ENCODE assay signal across 35 mouse cellular contexts in the genomic region with DNA sequence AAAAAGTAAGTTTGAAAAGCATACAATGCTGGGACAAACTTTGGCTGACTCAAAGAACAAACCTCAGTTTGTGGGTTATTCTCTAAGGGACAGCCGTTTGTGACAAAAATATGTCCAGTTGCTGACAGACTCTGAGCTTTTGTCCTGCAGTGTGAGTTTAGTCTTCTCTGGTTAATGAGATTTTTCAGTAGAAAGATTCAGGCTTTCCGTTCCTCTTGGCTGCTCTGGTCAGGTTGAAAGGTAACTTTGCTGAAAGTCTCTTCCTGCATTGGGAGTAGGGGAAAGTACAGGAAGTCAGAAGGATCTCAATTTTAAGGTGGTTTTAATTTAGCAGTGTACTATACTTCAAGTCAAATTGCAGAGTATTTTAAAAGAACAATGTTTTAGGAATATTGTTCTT. TPM values are rescaled to one million over a fixed set of nuclear protein-coding genes. Genes with fewer than 3 reads are reported as not detected.
A peak's percentile ranks its signal among the peaks of the same experiment; 100 is the strongest.
DNase-seq lines count a peak whose midpoint lies in the region; ATAC-seq lines count a peak whose summit lies in the region.
"Had no signal": no experiment of that assay in that cellular context is flagged by ENCODE, and none has a peak within 500 bp of the region (broad histone marks: within the 10 kb centered on the region; RNA-seq: fewer than 3 reads in every experiment).

No protein-coding gene starts in this region.

- no peak overlapping the region for H3K9ac ChIP-seq in kidney, embryonic 15.5 days
- no peak overlapping the region for H3K9ac ChIP-seq in hindbrain, embryonic 16.5 days (ENCODE audit: low read depth, low read length)
- H3K9ac ChIP-seq in heart, embryonic 12.5 days, result no peak overlapping the region
- H3K9ac ChIP-seq: embryonic facial prominence, embryonic 13.5 days; forebrain, embryonic 12.5 days; forebrain, embryonic 15.5 days; hindbrain, embryonic 12.5 days; hindbrain, embryonic 15.5 days had no signal

- 56% methylated on average over 2 of the region's 2 CpGs for whole genome bisulfite sequencing in kidney, embryonic 15.5 days
- WGBS in hindbrain, embryonic 16.5 days, result 95% methylated on average over 2 of the region's 2 CpGs
- 88% methylated on average over 2 of the region's 2 CpGs for WGBS in heart, embryonic 12.5 days

- 0 out of 2 replicates have a peak overlapping the region, but pooled peaks have one; percentile 0 for H3K4me2 ChIP-seq in kidney, embryonic 15.5 days
- H3K4me2 ChIP-seq in hindbrain, embryonic 16.5 days (ENCODE audit: low read length), result no peak overlapping the region
- no peak overlapping the region for H3K4me2 ChIP-seq in heart, embryonic 12.5 days
- H3K4me2 ChIP-seq: embryonic facial prominence, embryonic 13.5 days; forebrain, embryonic 12.5 days; forebrain, embryonic 15.5 days; hindbrain, embryonic 12.5 days; hindbrain, embryonic 15.5 days had no signal

- intact Hi-C loops in left cerebral cortex, postnatal 4 days (cut with DNase I), result no loop called here

- H3K4me3 ChIP-seq in kidney, embryonic 15.5 days (replicated peaks), result no peak overlapping the region
- H3K4me3 ChIP-seq in hindbrain, embryonic 16.5 days (ENCODE audit: low read length), result no peak overlapping the region
- H3K4me3 ChIP-seq in heart, embryonic 12.5 days, result no peak overlapping the region
- H3K4me3 ChIP-seq: embryonic facial prominence, embryonic 10.5 days; embryonic facial prominence, embryonic 13.5 days; erythroblast, embryonic 14.5 days; forebrain, embryonic 12.5 days; forebrain, embryonic 15.5 days; heart, adult 2 months; heart, embryonic 10.5 days; hindbrain, embryonic 12.5 days; hindbrain, embryonic 15.5 days had no signal

- H3K27me3 ChIP-seq in kidney, embryonic 15.5 days, result no peaks in the 10 kb centered on the region
- H3K27me3 ChIP-seq in hindbrain, embryonic 16.5 days (replicated peaks; ENCODE audit: control insufficient read depth, insufficient read depth, low read length), result no peaks in the 10 kb centered on the region
- no peaks in the 10 kb centered on the region for H3K27me3 ChIP-seq in heart, embryonic 12.5 days (replicated peaks)
- H3K27me3 ChIP-seq: embryonic facial prominence, embryonic 13.5 days; forebrain, embryonic 12.5 days; forebrain, embryonic 15.5 days; hindbrain, embryonic 12.5 days; hindbrain, embryonic 15.5 days had no signal

- H3K27ac ChIP-seq in kidney, embryonic 15.5 days, result peak overlapping the region; percentile 61
- H3K27ac ChIP-seq in hindbrain, embryonic 16.5 days (ENCODE audit: low read depth, low read length), result no peak overlapping the region
- no peak overlapping the region for H3K27ac ChIP-seq in heart, embryonic 12.5 days (ENCODE audit: poor library complexity, severe bottlenecking)
- H3K27ac ChIP-seq: embryonic facial prominence, embryonic 10.5 days; embryonic facial prominence, embryonic 13.5 days; forebrain, embryonic 12.5 days; forebrain, embryonic 15.5 days; heart, adult 2 months; heart, embryonic 10.5 days; hindbrain, embryonic 12.5 days; hindbrain, embryonic 15.5 days had no signal

- peak; percentile 37 to 58 for DNase-seq in kidney, adult 8-10 months
- DNase-seq in kidney, postnatal 4 days, result no peak
- DNase-seq in kidney, postnatal 14 days, result peak; percentile 35
- no peak for DNase-seq in left cerebral cortex, postnatal 4 days
- DNase-seq: adrenal gland, adult 8-10 months; adrenal gland, postnatal 25 days; cerebellum, adult 11-12 months; cerebellum, adult 8-10 months; cerebellum, postnatal 10 days; cerebellum, postnatal 36 days; embryo, embryonic 11 days; gastrocnemius, postnatal 10 days; gastrocnemius, postnatal 36 days; heart, adult 2 months had no signal

- no peak for ATAC-seq in kidney, embryonic 15.5 days (replicated peaks; ENCODE audit: low FRiP score)
- no peak for ATAC-seq in hindbrain, embryonic 16.5 days
- ATAC-seq in heart, embryonic 12.5 days (ENCODE audit: insufficient number of reproducible peaks, low FRiP score), result no peak
- ATAC-seq: activated CD4-positive, CD25-positive, alpha-beta regulatory T cell, adult 4 months; CD4-positive, CD25-positive, alpha-beta regulatory T cell, adult 4 months; forebrain, embryonic 15.5 days had no signal

- H3K9me3 ChIP-seq in kidney, embryonic 15.5 days (replicated peaks), result no peaks in the 10 kb centered on the region
- no peaks in the 10 kb centered on the region for H3K9me3 ChIP-seq in hindbrain, embryonic 16.5 days (ENCODE audit: control insufficient read depth, low read length)
- H3K9me3 ChIP-seq in heart, embryonic 12.5 days (replicated peaks), result no peaks in the 10 kb centered on the region
- H3K9me3 ChIP-seq: embryonic facial prominence, embryonic 10.5 days; embryonic facial prominence, embryonic 13.5 days; forebrain, embryonic 12.5 days; forebrain, embryonic 15.5 days; heart, embryonic 10.5 days; hindbrain, embryonic 12.5 days; hindbrain, embryonic 15.5 days had no signal

- H3K36me3 ChIP-seq in kidney, embryonic 15.5 days, result no peaks in the 10 kb centered on the region
- no peaks in the 10 kb centered on the region for H3K36me3 ChIP-seq in hindbrain, embryonic 16.5 days (ENCODE audit: control insufficient read depth, insufficient read depth, low read length)
- H3K36me3 ChIP-seq in heart, embryonic 12.5 days, result no peaks in the 10 kb centered on the region
- H3K36me3 ChIP-seq: embryonic facial prominence, embryonic 10.5 days; embryonic facial prominence, embryonic 13.5 days; forebrain, embryonic 12.5 days; forebrain, embryonic 15.5 days; heart, embryonic 10.5 days; hindbrain, embryonic 12.5 days; hindbrain, embryonic 15.5 days had no signal

- peaks cover 20% of the 10 kb centered on the region for H3K4me1 ChIP-seq in kidney, embryonic 15.5 days
- H3K4me1 ChIP-seq in hindbrain, embryonic 16.5 days (ENCODE audit: control insufficient read depth, insufficient read depth, low read depth, low read length), result peaks cover 13% of the 10 kb centered on the region
- peaks cover 12% of the 10 kb centered on the region for H3K4me1 ChIP-seq in heart, embryonic 12.5 days (replicated peaks)
- H3K4me1 ChIP-seq: heart, embryonic 10.5 days had no signal

RNA-seq across cellular contexts. Expression of a gene that starts 2.5 kb away (rescaled TPM):
- 70.7 and 75.6 TPM in 2 replicates for polyA plus RNA-seq in kidney, embryonic 15.5 days (2015; fragmentation: Nextera tagmentation; extraction: Ambion mirVana)
- 66.8 and 68.4 TPM in 2 replicates for polyA plus RNA-seq in hindbrain, embryonic 16.5 days (2015; fragmentation: Nextera tagmentation; extraction: Ambion mirVana)
- 69.9 and 70.8 TPM in 2 replicates for polyA plus RNA-seq in heart, embryonic 12.5 days (2016; fragmentation: Nextera tagmentation; extraction: Ambion mirVana)
- total RNA-seq in left cerebral cortex, postnatal 4 days (2021), result 10 to 100 TPM; 81.2 to 86.0 TPM

RNA-seq across cellular contexts. Expression of a gene that starts 8.7 kb away (rescaled TPM):
- polyA plus RNA-seq in kidney, embryonic 15.5 days (2015; fragmentation: Nextera tagmentation; extraction: Ambion mirVana), result 40.6 and 43.9 TPM in 2 replicates
- polyA plus RNA-seq in hindbrain, embryonic 16.5 days (2015; fragmentation: Nextera tagmentation; extraction: Ambion mirVana), result 20.4 and 21.9 TPM in 2 replicates
- polyA plus RNA-seq in heart, embryonic 12.5 days (2016; fragmentation: Nextera tagmentation; extraction: Ambion mirVana), result 17.2 and 17.9 TPM in 2 replicates
- total RNA-seq in left cerebral cortex, postnatal 4 days (2021), result 10 to 100 TPM; 26.8 to 30.4 TPM
- polyA plus RNA-seq: erythroblast, embryonic 14.5 days had no signal

RNA-seq across cellular contexts. Expression of a gene that starts 44.4 kb away (rescaled TPM):
- polyA plus RNA-seq in kidney, embryonic 15.5 days (2015; fragmentation: Nextera tagmentation; extraction: Ambion mirVana), result 2.3 and 2.4 TPM in 2 replicates
- 0.21 and 0.22 TPM in 2 replicates for polyA plus RNA-seq in hindbrain, embryonic 16.5 days (2015; fragmentation: Nextera tagmentation; extraction: Ambion mirVana)
- polyA plus RNA-seq in heart, embryonic 12.5 days (2016; fragmentation: Nextera tagmentation; extraction: Ambion mirVana), result 0.29 and 0.41 TPM in 2 replicates
- not detected for total RNA-seq in left cerebral cortex, postnatal 4 days (2021)
- total RNA-seq: adrenal gland, adult 8-10 months; adrenal gland, postnatal 25 days; gastrocnemius, postnatal 10 days; gastrocnemius, postnatal 36 days; granulocyte monocyte progenitor cell, adult 5-6 weeks; heart, adult 2 months; heart, postnatal 25 days; hematopoietic stem cell, adult 5-6 weeks; MEL had no signal
- polyA plus RNA-seq: brain, embryonic 14.5 days; CD4-positive, CD25-positive, alpha-beta regulatory T cell, adult 4 months; cortical plate, adult 2 months; erythroblast, embryonic 14.5 days; heart, adult 2 months had no signal

RNA-seq across cellular contexts. Expression of a gene that starts 49.0 kb away (rescaled TPM):
- polyA plus RNA-seq in kidney, embryonic 15.5 days (2015; fragmentation: Nextera tagmentation; extraction: Ambion mirVana), result 23.6 and 23.9 TPM in 2 replicates
- 13.7 and 13.9 TPM in 2 replicates for polyA plus RNA-seq in hindbrain, embryonic 16.5 days (2015; fragmentation: Nextera tagmentation; extraction: Ambion mirVana)
- polyA plus RNA-seq in heart, embryonic 12.5 days (2016; fragmentation: Nextera tagmentation; extraction: Ambion mirVana), result 15.8 and 16.6 TPM in 2 replicates
- 10 to 100 TPM in 1 of 2 experiments, 1 to 10 TPM in 1; 8.9 to 10.6 TPM for total RNA-seq in left cerebral cortex, postnatal 4 days (2021)

RNA-seq across cellular contexts. Expression of a gene that starts 49.2 kb away (rescaled TPM):
- polyA plus RNA-seq in kidney, embryonic 15.5 days (2015; fragmentation: Nextera tagmentation; extraction: Ambion mirVana), result not detected in 2 replicates
- not detected in 2 replicates for polyA plus RNA-seq in hindbrain, embryonic 16.5 days (2015; fragmentation: Nextera tagmentation; extraction: Ambion mirVana)
- 0.77 TPM in 1 of 2 replicates, not detected in the other for polyA plus RNA-seq in heart, embryonic 12.5 days (2016; fragmentation: Nextera tagmentation; extraction: Ambion mirVana)
- not detected for total RNA-seq in left cerebral cortex, postnatal 4 days (2021)
- total RNA-seq: adrenal gland, postnatal 25 days; gastrocnemius, postnatal 10 days; gastrocnemius, postnatal 36 days; heart, adult 2 months; heart, postnatal 25 days; hematopoietic stem cell, adult 5-6 weeks had no signal
- polyA plus RNA-seq: activated CD4-positive, CD25-positive, alpha-beta regulatory T cell, adult 4 months; C2C12; CD4-positive, CD25-positive, alpha-beta regulatory T cell, adult 4 months; cortical plate, adult 2 months; embryonic facial prominence, embryonic 10.5 days; embryonic facial prominence, embryonic 13.5 days; erythroblast, embryonic 14.5 days; forebrain, embryonic 15.5 days; heart, adult 2 months; heart, embryonic 10.5 days; heart, embryonic 14.5 days; hindbrain, embryonic 12.5 days; hindbrain, embryonic 15.5 days had no signal

Comparison
In these comparisons a context has a peak if more than half of its experiments do, and no peak if none do; other contexts are left out.
1. DNase-seq: peak in kidney, adult 8-10 months (2 of 2) and kidney, postnatal 14 days (single experiment); none in kidney, postnatal 4 days (0 of 2) and left cerebral cortex, postnatal 4 days (single experiment).